Mouse (Mus musculus): ENCODE data around the gene Glrp1. TPM values are rescaled to one million over a fixed set of nuclear protein-coding genes. Genes with fewer than 3 reads are reported as not detected.

The Glrp1 gene
- polyA plus RNA-seq, 1 experiment from 2014 or later, result not detected

GRCm38 (mm10) chr1:88488957-88489356 lies 20.9 kb downstream of the Glrp1 start:
- no peaks in the 10 kb centered on the region for H3K36me3 ChIP-seq (ENCODE audit: control insufficient read depth, insufficient read depth, low read length)
- H3K9me3 ChIP-seq (ENCODE audit: control insufficient read depth, low read length), result no peaks in the 10 kb centered on the region
- DNase-seq (ENCODE audit: low spot score), result no peak
- H3K9ac ChIP-seq (ENCODE audit: low read length), result no peak overlapping the region
- H3K4me1 ChIP-seq (ENCODE audit: control insufficient read depth, insufficient read depth, low read length), result no peaks in the 10 kb centered on the region
- H3K27me3 ChIP-seq (ENCODE audit: control insufficient read depth, insufficient read depth, low read length), result no peaks in the 10 kb centered on the region
- 85% methylated on average over 4 of the region's 4 CpGs for WGBS
- no peak for ATAC-seq (ENCODE audit: insufficient read depth, low FRiP score, low TSS enrichment)
- no peak overlapping the region for H3K27ac ChIP-seq (ENCODE audit: low read depth, low read length)
- no peak overlapping the region for H3K4me3 ChIP-seq (ENCODE audit: low read depth, low read length)
- no peak overlapping the region for H3K4me2 ChIP-seq (ENCODE audit: low read depth)

- DNase-seq (ENCODE audit: low spot score) (no peak), ATAC-seq (ENCODE audit: insufficient read depth, low FRiP score, low TSS enrichment) (no peak)
- Histone ChIP-seq H3K4me1 (ENCODE audit: control insufficient read depth, insufficient read depth, low read length) (no peaks in the 10 kb centered on the region), H3K36me3 (ENCODE audit: control insufficient read depth, insufficient read depth, low read length) (no peaks in the 10 kb centered on the region), H3K4me3 (ENCODE audit: low read depth, low read length) (no peak overlapping the region), H3K4me2 (ENCODE audit: low read depth) (no peak overlapping the region), H3K9ac (ENCODE audit: low read length) (no peak overlapping the region), H3K9me3 (ENCODE audit: control insufficient read depth, low read length) (no peaks in the 10 kb centered on the region), H3K27ac (ENCODE audit: low read depth, low read length) (no peak overlapping the region), H3K27me3 (ENCODE audit: control insufficient read depth, insufficient read depth, low read length) (no peaks in the 10 kb centered on the region)
- WGBS, result 59% methylated on average over 4 of the region's 4 CpGs
Measured at GRCm38 (mm10) chr1:88486336-88486735, 23.5 kb downstream of the Glrp1 start.

- Histone ChIP-seq H3K9me3 (ENCODE audit: control insufficient read depth, low read length) (no peaks in the 10 kb centered on the region), H3K4me2 (ENCODE audit: low read depth) (no peak overlapping the region), H3K4me1 (ENCODE audit: control insufficient read depth, insufficient read depth, low read length) (no peaks in the 10 kb centered on the region), H3K36me3 (ENCODE audit: control insufficient read depth, insufficient read depth, low read length) (no peaks in the 10 kb centered on the region), H3K27me3 (ENCODE audit: control insufficient read depth, insufficient read depth, low read length) (no peaks in the 10 kb centered on the region), H3K9ac (ENCODE audit: low read length) (no peak overlapping the region), H3K27ac (ENCODE audit: low read depth, low read length) (no peak overlapping the region), H3K4me3 (ENCODE audit: low read depth, low read length) (no peak overlapping the region)
- DNase-seq (ENCODE audit: low spot score), result no peak
- no peak for ATAC-seq (ENCODE audit: insufficient read depth, low FRiP score, low TSS enrichment)
- 82% methylated on average over 4 of the region's 4 CpGs for WGBS
Measured at GRCm38 (mm10) chr1:88484059-88484458, 25.8 kb downstream of the Glrp1 start.

- H3K4me3 ChIP-seq (ENCODE audit: low read depth, low read length), result no peak overlapping the region
- H3K27ac ChIP-seq (ENCODE audit: low read depth, low read length), result no peak overlapping the region
- DNase-seq (ENCODE audit: low spot score), result no peak
- H3K27me3 ChIP-seq (ENCODE audit: control insufficient read depth, insufficient read depth, low read length), result no peaks in the 10 kb centered on the region
- ATAC-seq (ENCODE audit: insufficient read depth, low FRiP score, low TSS enrichment), result no peak
- peak overlapping the region; percentile 5; the same call in 1 of the 2 replicates for H3K9ac ChIP-seq (ENCODE audit: low read length)
- no peaks in the 10 kb centered on the region for H3K36me3 ChIP-seq (ENCODE audit: control insufficient read depth, insufficient read depth, low read length)
- no peak overlapping the region for H3K4me2 ChIP-seq (ENCODE audit: low read depth)
- H3K9me3 ChIP-seq (ENCODE audit: control insufficient read depth, low read length), result no peaks in the 10 kb centered on the region
- H3K4me1 ChIP-seq (ENCODE audit: control insufficient read depth, insufficient read depth, low read length), result no peaks in the 10 kb centered on the region
- WGBS, result 78% methylated on average over 17 of the region's 17 CpGs
Measured at GRCm38 (mm10) chr1:88482142-88483099, 27.4 kb downstream of the Glrp1 start.

GRCm38 (mm10) chr1:88480594-88480993 lies 29.3 kb downstream of the Glrp1 start:
- no peak for DNase-seq (ENCODE audit: low spot score)
- H3K9ac ChIP-seq (ENCODE audit: low read length), result no peak overlapping the region
- no peak overlapping the region for H3K4me3 ChIP-seq (ENCODE audit: low read depth, low read length)
- H3K9me3 ChIP-seq (ENCODE audit: control insufficient read depth, low read length), result no peaks in the 10 kb centered on the region
- WGBS, result 78% methylated on average over 8 of the region's 8 CpGs
- ATAC-seq (ENCODE audit: insufficient read depth, low FRiP score, low TSS enrichment), result no peak
- no peak overlapping the region for H3K4me2 ChIP-seq (ENCODE audit: low read depth)
- H3K27ac ChIP-seq (ENCODE audit: low read depth, low read length), result no peak overlapping the region
- no peaks in the 10 kb centered on the region for H3K4me1 ChIP-seq (ENCODE audit: control insufficient read depth, insufficient read depth, low read length)
- no peaks in the 10 kb centered on the region for H3K27me3 ChIP-seq (ENCODE audit: control insufficient read depth, insufficient read depth, low read length)
- H3K36me3 ChIP-seq (ENCODE audit: control insufficient read depth, insufficient read depth, low read length), result no peaks in the 10 kb centered on the region

- ATAC-seq (ENCODE audit: insufficient read depth, low FRiP score, low TSS enrichment) (no peak), DNase-seq (ENCODE audit: low spot score) (peak; percentile 54)
- H3K9ac ChIP-seq (ENCODE audit: low read length), result no peak overlapping the region
- 20% methylated on average over 2 of the region's 2 CpGs for WGBS
- H3K4me2 ChIP-seq (ENCODE audit: low read depth), result no peak overlapping the region
- no peaks in the 10 kb centered on the region for H3K36me3 ChIP-seq (ENCODE audit: control insufficient read depth, insufficient read depth, low read length)
- no peak overlapping the region for H3K27ac ChIP-seq (ENCODE audit: low read depth, low read length)
- H3K27me3 ChIP-seq (ENCODE audit: control insufficient read depth, insufficient read depth, low read length), result no peaks in the 10 kb centered on the region
- no peak overlapping the region for H3K4me3 ChIP-seq (ENCODE audit: low read depth, low read length)
- no peaks in the 10 kb centered on the region for H3K4me1 ChIP-seq (ENCODE audit: control insufficient read depth, insufficient read depth, low read length)
- no peaks in the 10 kb centered on the region for H3K9me3 ChIP-seq (ENCODE audit: control insufficient read depth, low read length)
Measured at GRCm38 (mm10) chr1:88478205-88478604, 31.7 kb downstream of the Glrp1 start.

- no peaks in the 10 kb centered on the region for H3K9me3 ChIP-seq (ENCODE audit: control insufficient read depth, low read length)
Measured at GRCm38 (mm10) chr1:88476554-88477085, 33.2 kb downstream of the Glrp1 start.

GRCm38 (mm10) chr1:88475502-88475953 lies 34.3 kb downstream of the Glrp1 start:
- Histone ChIP-seq H3K27me3 (ENCODE audit: control insufficient read depth, insufficient read depth, low read length) (no peaks in the 10 kb centered on the region), H3K27ac (ENCODE audit: low read depth, low read length) (no peak overlapping the region), H3K4me3 (ENCODE audit: low read depth, low read length) (no peak overlapping the region), H3K4me1 (ENCODE audit: control insufficient read depth, insufficient read depth, low read length) (no peaks in the 10 kb centered on the region), H3K4me2 (ENCODE audit: low read depth) (no peak overlapping the region), H3K9ac (ENCODE audit: low read length) (no peak overlapping the region), H3K9me3 (ENCODE audit: control insufficient read depth, low read length) (no peaks in the 10 kb centered on the region), H3K36me3 (ENCODE audit: control insufficient read depth, insufficient read depth, low read length) (no peaks in the 10 kb centered on the region)
- DNase-seq (ENCODE audit: low spot score) (peak; percentile 46), ATAC-seq (ENCODE audit: insufficient read depth, low FRiP score, low TSS enrichment) (no peak)
- WGBS, result 14% methylated on average over 8 of the region's 8 CpGs

More at GRCm38 (mm10) chr1:88476554-88477085, 33.2 kb downstream of the Glrp1 start:
- WGBS, result 95% methylated on average over 20 of the region's 20 CpGs
- no peak overlapping the region for H3K27ac ChIP-seq (ENCODE audit: low read depth, low read length)
- H3K4me3 ChIP-seq (ENCODE audit: low read depth, low read length), result no peak overlapping the region
- no peak for ATAC-seq (ENCODE audit: insufficient read depth, low FRiP score, low TSS enrichment)
- H3K4me2 ChIP-seq (ENCODE audit: low read depth), result no peak overlapping the region
- H3K4me1 ChIP-seq (ENCODE audit: control insufficient read depth, insufficient read depth, low read length), result no peaks in the 10 kb centered on the region
- no peak overlapping the region for H3K9ac ChIP-seq (ENCODE audit: low read length)
- H3K27me3 ChIP-seq (ENCODE audit: control insufficient read depth, insufficient read depth, low read length), result no peaks in the 10 kb centered on the region
- H3K36me3 ChIP-seq (ENCODE audit: control insufficient read depth, insufficient read depth, low read length), result no peaks in the 10 kb centered on the region
- no peak for DNase-seq (ENCODE audit: low spot score)

GRCm38 (mm10) chr1:88474598-88474997 lies 35.3 kb downstream of the Glrp1 start:
- H3K27me3 ChIP-seq (ENCODE audit: control insufficient read depth, insufficient read depth, low read length), result no peaks in the 10 kb centered on the region
- 39% methylated on average over 7 of the region's 7 CpGs for WGBS
- H3K27ac ChIP-seq (ENCODE audit: low read depth, low read length), result no peak overlapping the region
- H3K36me3 ChIP-seq (ENCODE audit: control insufficient read depth, insufficient read depth, low read length), result no peaks in the 10 kb centered on the region
- no peak overlapping the region for H3K4me3 ChIP-seq (ENCODE audit: low read depth, low read length)
- H3K9me3 ChIP-seq (ENCODE audit: control insufficient read depth, low read length), result no peaks in the 10 kb centered on the region
- DNase-seq (ENCODE audit: low spot score) (peak; percentile 37), ATAC-seq (ENCODE audit: insufficient read depth, low FRiP score, low TSS enrichment) (no peak)
- H3K4me1 ChIP-seq (ENCODE audit: control insufficient read depth, insufficient read depth, low read length), result no peaks in the 10 kb centered on the region
- no peak overlapping the region for H3K4me2 ChIP-seq (ENCODE audit: low read depth)
- H3K9ac ChIP-seq (ENCODE audit: low read length), result no peak overlapping the region
